Mouse (Mus musculus) kidney, embryonic 16.5 days (tissue): ENCODE results near the gene Gp9. TPM values are rescaled to one million over a fixed set of nuclear protein-coding genes. Genes with fewer than 3 reads are reported as not detected.
A peak's percentile ranks its signal among the peaks of the same experiment; 100 is the strongest.

Source experiments
- ATAC-seq: fragments of 200-750 bp; cut with Nextera tagmentation; 2 replicates; pipeline ENCODE4 v1.8.0; 2017; ENCODE audit warnings: moderate TSS enrichment; ENCODE audit not compliant: low FRiP score, low TSS enrichment
- H3K27ac ChIP-seq: fragments of 300-500 bp; sonication (generic); 2 replicates; pipeline ENCODE4 v1.5.1; 2014; ENCODE audit warnings: low read length
- H3K27me3 ChIP-seq: fragments of 300-500 bp; sonication (generic); 2 replicates; pipeline ENCODE4 v1.6.1; 2014; ENCODE audit warnings: low read length, control low read depth, mixed read lengths; ENCODE audit not compliant: insufficient read depth
- H3K36me3 ChIP-seq: fragments of 300-500 bp; sonication (generic); 2 replicates; pipeline ENCODE4 v1.6.1; 2014; ENCODE audit warnings: low read length, control low read depth, mixed read lengths; ENCODE audit not compliant: insufficient read depth
- H3K4me1 ChIP-seq: fragments of 300-500 bp; sonication (generic); 2 replicates; pipeline ENCODE4 v1.6.1; 2014; ENCODE audit warnings: low read length, control low read depth, mixed read lengths; ENCODE audit not compliant: insufficient read depth
- H3K4me2 ChIP-seq: fragments of 300-500 bp; sonication (generic); replicated peaks from 2 replicates; pipeline ENCODE4 v1.6.1; 2014; ENCODE audit warnings: low read depth, low read length
- H3K4me3 ChIP-seq: fragments of 300-500 bp; sonication (generic); 2 replicates; pipeline ENCODE4 v1.5.1; 2014; ENCODE audit warnings: mild to moderate bottlenecking, low read length
- H3K9ac ChIP-seq: fragments of 300-500 bp; sonication (generic); replicated peaks from 2 replicates; pipeline ENCODE4 v1.6.1; 2014; ENCODE audit warnings: low read length
- H3K9me3 ChIP-seq: fragments of 300-500 bp; sonication (generic); 2 replicates; pipeline ENCODE4 v1.6.1; 2016; ENCODE audit warnings: low read length, control low read depth
- WGBS: fragments of 180-500 bp; shearing (Covaris S2); extraction: QIAGEN DNeasy Blood & Tissue Kit; methylation state at CpG from one replicate; pipeline ENCODE4 v1.1.7; 2014; 5-methylcytosine and 5-hydroxymethylcytosine counted together
- polyA plus RNA-seq: library from polyadenylated mRNA; unstranded; fragments of >200 nt; fragmentation: Nextera tagmentation; extraction: Ambion mirVana; gene quantifications from 2 replicates; pipeline ENCODE4 v1.2.1, GENCODE M21; 2015

The Gp9 gene
- polyA plus RNA-seq, 1 experiment from 2014 or later, result 1.6 TPM

GRCm38 (mm10) chr6:87806028-87806427 is 28.2 kb downstream of the Gp9 start:
- no peak overlapping the region for H3K4me3 ChIP-seq
- ATAC-seq, result no peak
- peaks cover 18% of the 10 kb centered on the region for H3K4me1 ChIP-seq
- no peaks in the 10 kb centered on the region for H3K36me3 ChIP-seq
- H3K4me2 ChIP-seq, result no peak overlapping the region
- H3K9me3 ChIP-seq, result no peaks in the 10 kb centered on the region
- no peak overlapping the region for H3K9ac ChIP-seq
- WGBS, result 73% methylated on average over 2 of the region's 2 CpGs
- H3K27me3 ChIP-seq, result no peaks in the 10 kb centered on the region
- no peak overlapping the region for H3K27ac ChIP-seq

GRCm38 (mm10) chr6:87806857-87807256 is 29.0 kb downstream of the Gp9 start:
- Histone ChIP-seq H3K27me3 (no peaks in the 10 kb centered on the region), H3K27ac (peak overlapping the region; percentile 34; the same call in 1 of the 2 replicates), H3K9ac (no peak overlapping the region; the same call in 1 of the 2 replicates), H3K9me3 (no peaks in the 10 kb centered on the region), H3K36me3 (no peaks in the 10 kb centered on the region), H3K4me2 (no peak overlapping the region), H3K4me1 (peaks cover 18% of the 10 kb centered on the region), H3K4me3 (no peak overlapping the region)
- WGBS, result 42% methylated on average over 2 of the region's 2 CpGs
- no peak for ATAC-seq

- no peak for ATAC-seq
- Histone ChIP-seq H3K27me3 (no peaks in the 10 kb centered on the region), H3K4me3 (no peak overlapping the region), H3K9ac (0 out of 2 replicates have a peak overlapping the region, but pooled peaks have one; percentile 22), H3K36me3 (no peaks in the 10 kb centered on the region), H3K9me3 (no peaks in the 10 kb centered on the region), H3K4me2 (no peak overlapping the region), H3K4me1 (peaks cover 27% of the 10 kb centered on the region), H3K27ac (no peak overlapping the region)
- 88% methylated on average over 4 of the region's 4 CpGs for WGBS
Measured at GRCm38 (mm10) chr6:87807735-87808440, 30.0 kb downstream of the Gp9 start.

- Histone ChIP-seq H3K9me3 (no peaks in the 10 kb centered on the region), H3K27ac (no peak overlapping the region), H3K4me3 (no peak overlapping the region), H3K36me3 (no peaks in the 10 kb centered on the region), H3K4me2 (no peak overlapping the region), H3K27me3 (no peaks in the 10 kb centered on the region), H3K4me1 (peaks cover 31% of the 10 kb centered on the region), H3K9ac (0 out of 2 replicates have a peak overlapping the region, but pooled peaks have one; percentile 22)
- 64% methylated on average over 3 of the region's 3 CpGs for WGBS
- ATAC-seq, result no peak
Measured at GRCm38 (mm10) chr6:87808521-87808920, 30.6 kb downstream of the Gp9 start.

GRCm38 (mm10) chr6:87809144-87809543 is 31.3 kb downstream of the Gp9 start:
- no peaks in the 10 kb centered on the region for H3K36me3 ChIP-seq
- H3K4me1 ChIP-seq, result peaks cover 31% of the 10 kb centered on the region
- H3K9me3 ChIP-seq, result no peaks in the 10 kb centered on the region
- 89% methylated on average over 2 of the region's 2 CpGs for WGBS
- H3K9ac ChIP-seq, result no peak overlapping the region
- no peak for ATAC-seq
- H3K4me3 ChIP-seq, result no peak overlapping the region
- no peaks in the 10 kb centered on the region for H3K27me3 ChIP-seq
- no peak overlapping the region for H3K4me2 ChIP-seq
- H3K27ac ChIP-seq, result no peak overlapping the region

GRCm38 (mm10) chr6:87809651-87810161 is 31.8 kb downstream of the Gp9 start:
- Histone ChIP-seq H3K4me1 (peaks cover 31% of the 10 kb centered on the region), H3K4me2 (peak overlapping the region; percentile 88), H3K9ac (no peak overlapping the region), H3K9me3 (no peaks in the 10 kb centered on the region), H3K27ac (no peak overlapping the region; the same call in 1 of the 2 replicates), H3K27me3 (no peaks in the 10 kb centered on the region), H3K36me3 (0 out of 2 replicates have a peak, but pooled peaks cover 2% of the 10 kb centered on the region), H3K4me3 (no peak overlapping the region; the same call in 1 of the 2 replicates)
- ATAC-seq, result no peak
- WGBS, result 83% methylated on average over 6 of the region's 6 CpGs

- peaks cover 31% of the 10 kb centered on the region for H3K4me1 ChIP-seq
- H3K9ac ChIP-seq, result peak overlapping the region; percentile 74
- peak overlapping the region; percentile 88 for H3K4me2 ChIP-seq
- ATAC-seq, result no peak
- peak overlapping the region; percentile 76 for H3K27ac ChIP-seq
- peak overlapping the region; percentile 67 for H3K4me3 ChIP-seq
- no peaks in the 10 kb centered on the region for H3K27me3 ChIP-seq
- 0 out of 2 replicates have a peak, but pooled peaks cover 2% of the 10 kb centered on the region for H3K36me3 ChIP-seq
- no peaks in the 10 kb centered on the region for H3K9me3 ChIP-seq
- 20% methylated on average over 6 of the region's 6 CpGs for WGBS
Measured at GRCm38 (mm10) chr6:87810311-87810710, 32.4 kb downstream of the Gp9 start.

- peak; percentile 17; the same call in 1 of the 2 replicates for ATAC-seq
- Histone ChIP-seq H3K27ac (peak overlapping the region; percentile 76), H3K36me3 (0 out of 2 replicates have a peak, but pooled peaks cover 2% of the 10 kb centered on the region), H3K27me3 (no peaks in the 10 kb centered on the region), H3K4me3 (peak overlapping the region; percentile 67), H3K4me1 (peaks cover 31% of the 10 kb centered on the region), H3K4me2 (peak overlapping the region; percentile 88), H3K9ac (peak overlapping the region; percentile 74), H3K9me3 (no peaks in the 10 kb centered on the region)
- WGBS, result under 1% methylated on average over 76 of the region's 77 CpGs
Measured at GRCm38 (mm10) chr6:87810713-87811669, 33.1 kb downstream of the Gp9 start.

GRCm38 (mm10) chr6:87811675-87812338 is 33.9 kb downstream of the Gp9 start, which contains the start of gene Rab43:
Rab43 (minus strand) TSS chr6:87812164.
- Histone ChIP-seq H3K9me3 (no peaks in the 10 kb centered on the region), H3K27me3 (no peaks in the 10 kb centered on the region), H3K4me3 (peak within 1 kb of the TSS; percentile 67), H3K9ac (peak within 1 kb of the TSS; percentile 74), H3K4me1 (peaks cover 30% of the 10 kb centered on the region), H3K36me3 (peaks cover 9% of the 10 kb centered on the region), H3K27ac (peak within 1 kb of the TSS; percentile 76), H3K4me2 (peak within 1 kb of the TSS; percentile 88)
- ATAC-seq, result peak; percentile 96
- WGBS, result under 1% methylated on average over 48 of the region's 56 CpGs
